Mouse (Mus musculus) layer of hippocampus, adult 11-12 months (tissue): ENCODE measurements around the gene Platr25.
A peak's percentile ranks its signal among the peaks of the same experiment; 100 is the strongest.
"Not testable (repeated sequence)": the region's sequence is repeated elsewhere in the genome, so short reads cannot be mapped to it uniquely, and the experiment has no call there.

Source experiments
- DNase-seq: peaks from one replicate; pipeline ENCODE4 v3.0.0; 2022; ENCODE audit warnings: low spot score

Gene Platr25

DNA sequence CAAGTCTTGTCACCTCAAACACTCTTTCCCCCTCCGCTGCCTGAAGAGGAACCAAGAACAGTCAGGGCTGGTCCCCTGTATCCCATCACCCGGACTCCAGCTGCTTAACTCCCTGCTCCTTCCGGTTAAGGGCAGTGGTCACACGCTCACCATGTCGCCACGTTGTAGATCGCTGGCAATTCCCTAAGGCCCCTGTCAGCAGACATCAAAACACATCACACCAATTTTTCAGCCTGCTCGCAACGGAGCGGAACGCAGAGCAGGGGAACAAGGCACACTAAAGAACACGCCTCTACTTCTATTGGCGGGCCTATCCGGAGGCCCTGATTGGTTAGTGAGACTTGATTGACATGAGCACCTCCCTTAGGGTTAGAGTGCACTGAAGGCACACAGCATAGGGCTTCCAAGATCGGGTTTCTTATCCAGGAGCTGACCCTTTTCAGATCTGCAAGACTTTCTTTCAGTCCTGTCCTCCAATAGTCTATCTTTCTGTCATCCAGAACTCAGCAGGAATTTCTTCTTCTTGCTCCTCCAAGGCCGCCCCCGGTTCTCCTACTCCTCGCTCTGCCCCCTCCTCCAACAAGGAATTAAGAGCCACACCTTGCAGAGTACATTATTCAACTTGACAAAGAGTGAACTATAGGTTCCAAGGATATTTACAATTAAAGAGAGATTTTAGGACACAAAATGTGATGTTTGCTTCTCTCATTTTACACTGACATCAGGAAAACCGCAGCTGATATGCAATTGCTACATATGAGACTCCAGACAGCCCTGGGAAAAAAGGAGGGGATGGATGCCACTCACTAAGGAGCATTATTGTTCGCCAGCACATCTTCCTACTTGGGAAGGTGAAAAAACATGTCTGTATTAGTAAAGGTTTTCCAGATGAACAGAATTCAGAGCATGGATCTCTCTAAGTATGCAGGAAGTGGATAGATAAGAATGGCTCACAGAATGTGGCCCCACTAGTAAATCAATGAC lies at the start of gene Platr25:
Platr25 (minus strand) TSS at position 278 of the 984 bp plus-strand sequence.
- peak; percentile 56 for DNase-seq

DNA sequence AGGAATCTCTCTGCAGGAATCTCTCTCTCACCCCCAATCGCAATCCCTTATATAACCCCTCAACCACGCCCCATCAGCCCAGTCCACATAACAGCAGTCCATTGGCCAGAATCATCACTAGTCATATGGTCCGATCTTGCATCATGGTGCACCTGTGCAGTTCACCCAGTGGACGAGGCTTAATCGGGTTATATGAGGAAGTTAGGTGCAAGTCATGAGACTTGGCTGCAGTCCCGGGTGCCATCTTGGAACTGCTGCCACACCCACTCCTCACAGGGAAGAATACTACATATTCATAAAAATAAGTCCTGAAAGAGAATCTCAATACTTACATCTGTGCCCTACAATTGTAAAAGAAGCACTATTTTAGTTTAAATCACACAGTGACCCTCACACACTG lies 47.5 kb upstream of the Platr25 start:
- not testable (repeated sequence) for DNase-seq

DNA sequence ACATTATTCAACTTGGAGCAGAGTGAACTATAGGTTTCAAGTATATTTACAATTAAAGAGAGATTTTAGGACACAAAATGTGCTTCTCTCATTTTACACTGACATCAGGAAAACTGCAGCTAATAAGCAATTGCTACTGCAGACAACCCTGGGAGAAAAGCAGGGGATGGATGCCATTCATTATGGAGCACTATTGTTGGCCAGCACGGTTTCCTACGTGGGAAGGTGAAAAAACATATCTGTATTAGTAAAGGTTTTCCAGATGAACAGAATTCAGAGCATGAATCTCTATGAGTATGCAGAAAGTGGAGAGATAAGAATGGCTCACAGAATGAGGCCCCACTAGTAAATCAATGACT lies 25.6 kb upstream of the Platr25 start:
- DNase-seq, result not testable (repeated sequence)

DNA sequence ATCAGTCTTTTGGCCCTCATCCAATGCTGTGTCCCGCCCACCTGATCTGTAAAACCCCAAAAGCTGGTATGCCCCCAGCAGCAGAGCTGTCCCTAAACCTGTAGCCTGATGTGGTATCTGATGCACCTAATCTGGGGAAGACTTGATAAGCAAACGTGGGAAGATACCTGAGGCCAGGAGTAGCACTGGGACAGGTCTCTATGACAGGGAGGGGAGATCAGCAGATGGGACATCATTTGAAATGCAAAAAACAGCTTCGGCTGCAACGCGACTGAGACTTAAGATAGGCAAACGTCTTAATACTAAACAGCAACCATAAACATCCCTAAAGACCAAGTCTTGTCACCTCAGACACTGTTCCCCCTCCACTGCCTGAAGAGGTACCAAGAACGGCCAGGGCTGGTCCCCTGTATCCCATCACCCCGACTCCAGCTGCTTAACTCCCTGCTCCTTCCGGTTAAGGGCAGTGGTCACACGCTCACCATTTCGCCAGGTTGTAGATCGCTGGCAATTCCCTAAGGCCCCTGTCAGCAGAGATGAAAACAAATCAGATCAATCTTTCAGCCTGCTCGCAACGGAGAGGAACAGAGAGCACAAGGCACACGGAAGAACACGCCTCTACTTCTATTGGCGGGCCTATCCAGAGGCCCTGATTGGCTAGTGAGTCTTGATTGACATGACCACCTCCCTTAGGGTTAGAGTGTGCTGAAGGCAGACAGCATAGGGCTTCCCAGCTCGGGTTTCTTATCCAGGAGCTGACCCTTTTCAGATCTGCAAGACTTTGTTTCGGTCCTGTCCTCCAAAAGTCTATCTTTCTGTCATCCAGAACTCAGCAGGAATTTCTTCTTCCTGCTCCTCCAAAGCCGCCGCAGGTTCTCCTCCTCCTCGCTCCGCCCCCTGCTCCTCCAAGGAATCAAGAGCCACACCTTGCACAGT lies 25.0 kb upstream of the Platr25 start, which contains the start of gene Gm5141:
Gm5141 (minus strand) TSS at position 610 of the 936 bp plus-strand sequence.
- DNase-seq, result peak; percentile 56

DNA sequence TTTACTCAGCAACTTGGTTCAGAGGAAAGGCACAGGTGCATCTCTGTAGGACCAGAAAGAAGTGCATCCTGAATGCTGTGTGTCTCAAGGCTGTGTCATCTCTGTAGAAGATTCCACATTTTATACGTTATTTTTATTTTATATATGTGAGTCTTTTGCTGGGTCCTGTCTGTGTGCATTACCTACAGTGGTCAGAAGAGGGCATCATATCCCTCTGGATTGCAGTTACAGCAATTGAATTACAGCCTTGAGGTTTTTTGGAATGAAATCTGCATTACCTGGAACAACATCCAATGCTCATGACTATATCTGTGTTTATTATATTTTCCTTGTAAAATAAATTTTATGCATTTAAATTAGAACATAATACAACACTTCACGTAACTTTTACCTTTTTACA lies 3.3 kb upstream of the Platr25 start:
- DNase-seq, result peak; percentile 45

DNA sequence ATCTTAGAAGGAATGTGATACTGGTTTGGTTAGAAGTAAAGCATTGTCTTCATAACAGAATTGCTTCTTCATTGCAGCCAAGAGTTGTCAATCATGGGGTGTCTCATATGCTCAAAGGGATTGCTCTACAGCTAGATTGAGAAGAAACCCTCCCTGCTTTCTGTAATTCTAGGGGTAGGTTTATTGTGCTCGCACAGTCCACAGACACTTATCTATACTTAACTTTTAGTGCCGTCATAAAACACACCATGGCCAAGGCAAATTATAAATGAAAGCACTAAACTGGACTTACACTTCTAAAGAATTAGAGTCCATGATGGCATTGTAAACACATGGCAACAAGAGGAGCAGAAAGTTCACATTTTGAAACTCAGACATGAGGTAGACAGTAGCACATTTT lies 27.2 kb downstream of the Platr25 start:
- DNase-seq, result no peak

DNA sequence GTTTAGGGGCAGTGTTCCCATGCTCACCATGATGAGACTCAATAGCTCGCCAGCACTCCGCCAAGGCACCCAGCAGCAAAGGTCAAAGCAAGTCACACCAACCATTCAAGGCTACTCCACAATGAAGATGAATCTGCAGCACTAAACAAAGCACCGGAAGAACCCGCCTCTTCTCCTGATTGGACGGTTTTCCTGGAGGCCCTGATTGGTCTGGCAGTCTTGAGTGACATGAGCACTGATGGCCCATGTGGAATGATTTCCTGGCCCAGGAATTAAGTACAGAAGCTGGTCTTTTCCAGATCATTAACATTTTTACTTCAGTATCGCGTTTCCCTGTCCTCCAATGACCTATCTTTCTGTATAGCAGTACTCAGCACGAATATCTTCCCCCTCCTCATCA lies 47.9 kb downstream of the Platr25 start:
- not testable (repeated sequence) for DNase-seq

DNA sequence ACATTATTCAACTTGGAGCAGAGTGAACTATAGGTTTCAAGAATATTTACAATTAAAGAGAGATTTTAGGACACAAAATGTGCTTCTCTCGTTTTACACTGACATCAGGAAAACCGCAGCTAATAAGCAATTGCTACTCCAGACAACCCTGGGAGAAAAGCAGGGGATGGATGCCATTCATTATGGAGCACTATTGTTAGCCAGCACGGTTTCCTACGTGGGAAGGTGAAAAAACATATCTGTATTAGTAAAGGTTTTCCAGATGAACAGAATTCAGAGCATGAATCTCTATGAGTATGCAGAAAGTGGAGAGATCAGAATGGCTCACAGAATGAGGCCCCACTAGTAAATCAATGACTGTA lies 75.2 kb downstream of the Platr25 start:
- not testable (repeated sequence) for DNase-seq

DNA sequence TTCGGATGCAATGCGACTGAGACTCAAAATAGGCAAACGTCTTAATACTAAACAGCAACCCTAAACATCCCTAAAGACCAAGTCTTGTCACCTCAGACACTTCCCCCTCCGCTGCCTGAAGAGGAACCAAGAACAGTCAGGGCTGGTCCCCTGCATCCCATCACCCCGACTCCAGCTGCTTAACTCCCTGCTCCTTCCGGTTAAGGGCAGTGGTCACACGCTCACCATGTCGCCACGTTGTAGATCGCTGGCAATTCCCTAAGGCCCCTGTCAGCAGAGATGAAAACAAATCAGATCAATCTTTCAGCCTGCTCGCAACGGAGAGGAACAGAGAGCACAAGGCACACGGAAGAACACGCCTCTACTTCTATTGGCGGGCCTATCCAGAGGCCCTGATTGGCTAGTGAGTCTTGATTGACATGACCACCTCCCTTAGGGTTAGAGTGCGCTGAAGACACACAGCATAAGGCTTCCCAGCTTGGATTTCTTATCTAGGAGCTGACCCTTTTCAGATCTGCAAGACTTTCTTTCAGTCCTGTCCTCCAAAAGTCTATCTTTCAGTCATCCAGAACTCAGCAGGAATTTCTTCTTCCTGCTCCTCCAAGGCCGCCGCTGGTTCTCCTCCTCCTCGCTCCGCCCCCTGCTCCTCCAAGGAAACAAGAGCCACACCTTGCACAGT lies 75.8 kb downstream of the Platr25 start:
- DNase-seq, result peak; percentile 36

DNA sequence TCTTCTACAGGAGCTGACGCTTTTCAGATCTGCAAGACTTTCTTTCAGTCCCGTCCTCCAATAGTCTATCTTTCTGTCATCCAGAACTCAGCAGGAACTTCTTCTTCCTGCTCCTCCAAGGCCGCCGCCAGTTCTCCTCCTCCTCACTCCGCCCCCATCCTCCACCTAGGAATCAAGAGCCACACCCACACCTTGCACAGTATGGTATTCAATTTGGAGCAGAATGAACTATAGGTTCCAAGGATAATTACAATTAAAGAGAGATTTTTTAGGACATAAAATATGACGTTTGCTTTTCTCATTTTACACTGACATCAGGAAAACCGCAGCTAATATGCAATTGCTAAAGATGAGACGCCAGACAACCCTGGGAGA lies 107.2 kb downstream of the Platr25 start:
- DNase-seq, result no peak

DNA sequence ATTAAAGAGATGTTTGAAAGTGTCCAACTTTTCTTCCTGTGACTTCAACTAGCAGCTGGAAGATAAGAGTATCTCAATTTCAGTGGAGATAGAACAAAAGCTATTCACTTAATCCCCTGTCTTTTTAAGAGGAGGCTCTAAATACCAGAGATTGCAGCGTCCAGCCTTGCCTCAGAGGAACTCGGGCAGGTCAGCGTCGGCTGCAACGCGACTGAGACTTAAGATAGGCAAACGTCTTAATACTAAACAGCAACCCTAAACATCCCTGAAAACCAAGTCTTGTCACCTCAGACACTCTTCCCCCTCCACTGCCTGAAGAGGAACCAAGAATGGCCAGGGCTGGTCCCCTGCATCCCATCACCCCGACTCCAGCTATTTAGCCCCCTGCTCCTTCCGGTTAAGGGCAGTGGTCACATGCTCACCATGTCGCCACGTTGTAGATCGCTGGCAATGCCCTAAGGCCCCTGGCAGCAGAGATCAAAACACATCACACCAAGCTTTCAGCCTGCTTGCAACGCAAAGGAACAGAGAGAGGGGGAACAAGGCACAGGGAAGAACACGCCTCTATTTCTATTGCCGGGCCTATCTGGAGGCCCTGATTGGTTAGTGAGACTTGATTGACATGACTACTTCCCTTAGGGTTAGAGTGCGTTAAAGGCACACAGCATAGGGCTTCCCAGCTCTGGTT lies 107.7 kb downstream of the Platr25 start:
- DNase-seq, result peak; percentile 85

DNA sequence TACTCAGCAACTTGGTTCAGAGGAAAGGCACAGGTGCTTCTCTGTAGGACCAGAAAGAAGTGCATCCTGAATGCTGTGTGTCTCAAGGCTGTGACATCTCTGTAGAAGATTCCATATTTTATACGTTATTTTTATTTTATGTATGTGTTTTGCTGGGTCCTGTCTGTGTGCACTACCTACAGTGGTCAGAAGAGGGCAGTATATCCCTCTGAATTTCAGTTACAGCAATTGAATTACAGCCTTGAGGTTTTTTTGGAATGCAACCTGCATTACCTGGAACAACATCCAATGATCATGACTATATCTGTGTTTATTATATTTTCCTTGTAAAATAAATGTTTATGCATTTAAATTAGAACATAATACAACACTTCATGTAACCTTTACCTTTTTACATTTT lies 133.4 kb downstream of the Platr25 start:
- DNase-seq, result peak; percentile 25

DNA sequence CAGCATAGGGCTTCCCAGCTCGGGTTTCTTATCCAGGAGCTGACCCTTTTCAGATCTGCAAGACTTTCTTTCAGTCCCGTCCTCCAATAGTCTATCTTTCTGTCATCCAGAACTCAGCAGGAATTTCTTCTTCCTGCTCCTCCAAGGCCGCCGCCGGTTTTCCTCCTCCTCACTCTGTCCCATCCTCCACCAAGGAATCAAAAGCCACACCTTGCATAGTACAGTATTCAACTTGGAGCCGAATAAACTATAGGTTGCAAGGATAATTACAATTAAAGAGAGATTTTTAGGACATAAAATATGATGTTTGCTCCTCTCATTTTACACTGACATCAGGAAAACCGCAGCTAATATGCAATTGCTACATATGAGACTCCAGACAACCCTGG lies 136.2 kb downstream of the Platr25 start:
- DNase-seq, result not testable (repeated sequence)

DNA sequence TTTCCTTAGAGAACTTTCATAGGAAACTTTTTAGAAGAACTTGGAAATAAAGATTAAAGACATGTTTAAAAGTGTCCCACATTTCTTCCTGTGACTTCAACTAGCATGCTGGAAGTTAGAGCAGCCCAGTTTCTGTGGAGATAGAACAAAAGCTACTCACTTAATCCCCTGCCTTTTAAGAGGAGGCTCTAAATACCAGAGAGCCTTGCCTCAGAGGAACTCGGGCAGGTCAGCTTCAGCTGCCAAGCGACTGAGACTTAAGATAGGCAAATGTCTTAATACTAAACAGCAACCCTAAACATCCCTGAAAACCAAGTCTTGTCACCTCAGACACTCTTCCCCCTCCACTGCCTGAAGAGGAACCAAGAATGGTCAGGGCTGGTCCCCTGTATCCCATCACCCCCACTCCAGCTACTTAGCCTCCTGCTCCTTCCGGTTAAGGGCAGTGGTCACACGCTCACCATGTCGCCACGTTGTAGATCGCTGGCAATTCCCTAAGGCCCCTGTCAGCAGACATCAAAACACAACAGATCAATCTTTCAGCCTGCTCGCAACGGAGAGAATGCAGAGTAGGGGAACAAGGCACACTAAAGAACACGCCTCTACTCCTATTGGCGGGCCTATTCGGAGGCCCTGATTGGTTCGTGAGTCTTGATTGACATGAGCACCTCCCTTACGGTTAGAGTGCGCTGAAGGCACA lies 136.8 kb downstream of the Platr25 start, which contains the start of gene 6720489N17Rik:
6720489N17Rik (minus strand) TSS at position 606 of the 700 bp plus-strand sequence.
- DNase-seq, result peak; percentile 83
